Mouse (Mus musculus) neural tube, embryonic 11.5 days (tissue): ENCODE measurements around the gene Ogfrl1. TPM values are rescaled to one million over a fixed set of nuclear protein-coding genes. Genes with fewer than 3 reads are reported as not detected.

ENCODE experiments used
- ATAC-seq: fragments of 200-750 bp; cut with Nextera tagmentation; 2 replicates; pipeline ENCODE4 v1.8.0; 2017; ENCODE audit warnings: moderate number of reproducible peaks, mild to moderate bottlenecking, moderate TSS enrichment, moderate library complexity; ENCODE audit not compliant: insufficient read depth, low FRiP score, low TSS enrichment
- DNase-seq: peaks from one replicate; pipeline ENCODE4 v3.0.0-alpha.2; 2015; ENCODE audit warnings: low spot score
- H3K27ac ChIP-seq: fragments of 300-500 bp; sonication (generic); 2 replicates; pipeline ENCODE4 v1.5.1; 2014; ENCODE audit warnings: low read depth, mild to moderate bottlenecking, low read length
- H3K27me3 ChIP-seq: fragments of 300-500 bp; sonication (generic); 2 replicates; pipeline ENCODE4 v1.6.1; 2014; ENCODE audit warnings: mild to moderate bottlenecking, low read length, mixed read lengths; ENCODE audit not compliant: control insufficient read depth, insufficient read depth
- H3K36me3 ChIP-seq: fragments of 300-500 bp; sonication (generic); 2 replicates; pipeline ENCODE4 v1.6.1; 2014; ENCODE audit warnings: mild to moderate bottlenecking, low read length, moderate library complexity, mixed read lengths; ENCODE audit not compliant: control insufficient read depth, insufficient read depth
- H3K4me1 ChIP-seq: fragments of 300-500 bp; sonication (generic); 2 replicates; pipeline ENCODE4 v1.6.1; 2014; ENCODE audit warnings: low read length, mixed read lengths; ENCODE audit not compliant: control insufficient read depth, insufficient read depth
- H3K4me2 ChIP-seq: fragments of 300-500 bp; sonication (generic); 2 replicates; pipeline ENCODE4 v1.6.1; 2014; ENCODE audit warnings: low read depth, mild to moderate bottlenecking, moderate library complexity
- H3K4me3 ChIP-seq: fragments of 300-500 bp; sonication (generic); 2 replicates; pipeline ENCODE4 v1.5.1; 2014; ENCODE audit warnings: low read depth, low read length
- H3K9ac ChIP-seq: fragments of 300-500 bp; sonication (generic); 2 replicates; pipeline ENCODE4 v1.6.1; 2014; ENCODE audit warnings: mild to moderate bottlenecking, low read length
- H3K9me3 ChIP-seq: fragments of 300-500 bp; sonication (generic); 2 replicates; pipeline ENCODE4 v1.6.1; 2016; ENCODE audit warnings: low read length; ENCODE audit not compliant: control insufficient read depth
- WGBS: fragments of 180-500 bp; shearing (Covaris S2); extraction: QIAGEN DNeasy Blood & Tissue Kit; methylation state at CpG from one replicate; pipeline ENCODE4 v1.1.7; 2014; 5-methylcytosine and 5-hydroxymethylcytosine counted together
- polyA plus RNA-seq: library from polyadenylated mRNA; unstranded; fragments of >200 nt; fragmentation: Nextera tagmentation; extraction: Ambion mirVana; gene quantifications from 2 replicates; pipeline ENCODE4 v1.2.1, GENCODE M21; 2014

The Ogfrl1 gene
- 13.0 and 13.8 TPM in 2 replicates for polyA plus RNA-seq

- no peak for ATAC-seq
- WGBS, result 83% methylated on average over 4 of the region's 4 CpGs
- Histone ChIP-seq H3K27me3 (no peaks in the 10 kb centered on the region), H3K4me1 (no peaks in the 10 kb centered on the region), H3K36me3 (no peaks in the 10 kb centered on the region), H3K4me2 (no peak within 1 kb of the TSS), H3K27ac (no peak within 1 kb of the TSS), H3K9me3 (no peaks in the 10 kb centered on the region), H3K4me3 (no peak within 1 kb of the TSS), H3K9ac (no peak within 1 kb of the TSS)
- no peak for DNase-seq
Observed at GRCm38 (mm10) chr1:23397623-23398022, at the start of gene Ogfrl1. TSS of gene Ogfrl1 (minus strand) at chr1:23397772.

GRCm38 (mm10) chr1:23445736-23446424 lies 48.3 kb upstream of the Ogfrl1 start:
- no peak overlapping the region for H3K4me3 ChIP-seq
- WGBS, result 88% methylated on average over 5 of the region's 5 CpGs

DNA sequence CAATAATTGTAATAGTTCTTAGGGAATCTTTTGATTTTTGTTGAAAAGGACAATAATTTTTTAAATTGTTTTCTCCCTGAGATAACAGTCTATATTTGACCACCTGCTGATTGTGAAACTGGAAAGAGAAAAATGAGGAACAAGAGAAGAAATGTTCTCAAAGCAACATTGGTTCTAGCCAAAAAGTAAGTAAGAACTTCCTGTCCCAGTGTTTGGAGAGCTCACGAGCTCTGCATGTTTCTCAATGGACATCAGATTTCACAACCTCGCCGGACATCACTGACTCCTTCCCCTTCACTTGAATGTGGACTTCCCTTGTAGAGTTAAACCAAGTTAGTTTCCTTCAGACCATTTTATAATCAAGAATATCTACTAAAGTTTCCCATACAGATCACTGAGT lies 36.0 kb upstream of the Ogfrl1 start:
- Histone ChIP-seq H3K36me3 (no peaks in the 10 kb centered on the region), H3K27ac (no peak overlapping the region), H3K4me2 (no peak overlapping the region), H3K27me3 (no peaks in the 10 kb centered on the region), H3K9me3 (no peaks in the 10 kb centered on the region), H3K4me3 (no peak overlapping the region), H3K4me1 (no peaks in the 10 kb centered on the region), H3K9ac (no peak overlapping the region)
- ATAC-seq (no peak), DNase-seq (no peak)
- 93% methylated on average over 3 of the region's 3 CpGs for WGBS

More at GRCm38 (mm10) chr1:23445736-23446424, 48.3 kb upstream of the Ogfrl1 start:
- no peaks in the 10 kb centered on the region for H3K36me3 ChIP-seq
- H3K4me1 ChIP-seq, result no peaks in the 10 kb centered on the region
- no peak overlapping the region for H3K9ac ChIP-seq
- H3K4me2 ChIP-seq, result no peak overlapping the region
- no peak for DNase-seq
- no peaks in the 10 kb centered on the region for H3K9me3 ChIP-seq
- no peak overlapping the region for H3K27ac ChIP-seq
- ATAC-seq, result no peak
- H3K27me3 ChIP-seq, result no peaks in the 10 kb centered on the region

DNA sequence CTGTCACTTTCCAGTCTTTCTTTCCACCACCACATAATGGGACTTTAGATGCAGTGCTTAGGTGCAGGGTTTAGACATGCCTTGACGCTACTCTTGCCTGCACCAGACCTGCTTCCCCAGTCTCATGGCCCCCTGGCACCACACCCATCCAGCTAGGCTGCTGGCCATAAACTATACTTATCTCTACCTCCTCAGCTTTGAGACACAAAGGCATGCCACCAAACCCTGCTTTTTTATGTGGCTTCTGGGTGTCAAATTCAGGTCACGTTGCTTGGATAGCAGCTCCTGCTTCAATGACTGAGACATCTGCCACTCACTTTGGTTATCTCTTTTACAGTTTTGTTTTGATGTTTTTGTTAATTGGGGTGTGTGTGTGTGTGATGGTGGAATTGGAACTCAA lies 28.9 kb upstream of the Ogfrl1 start:
- no peak for ATAC-seq
- WGBS, result 79% methylated on average over 2 of the region's 2 CpGs

GRCm38 (mm10) chr1:23418941-23419340 lies 21.4 kb upstream of the Ogfrl1 start:
- Histone ChIP-seq H3K4me2 (no peak overlapping the region), H3K27ac (no peak overlapping the region), H3K27me3 (no peaks in the 10 kb centered on the region), H3K9me3 (no peaks in the 10 kb centered on the region), H3K4me3 (no peak overlapping the region), H3K9ac (no peak overlapping the region), H3K36me3 (no peaks in the 10 kb centered on the region), H3K4me1 (no peaks in the 10 kb centered on the region)
- no peak for ATAC-seq
- 86% methylated on average over 1 of the region's 1 CpGs for WGBS
- DNase-seq, result no peak

More for the DNA sequence above, 28.9 kb upstream of the Ogfrl1 start:
- Histone ChIP-seq H3K9me3 (no peaks in the 10 kb centered on the region), H3K4me3 (no peak overlapping the region), H3K27me3 (no peaks in the 10 kb centered on the region), H3K27ac (no peak overlapping the region), H3K36me3 (no peaks in the 10 kb centered on the region), H3K4me1 (no peaks in the 10 kb centered on the region), H3K4me2 (no peak overlapping the region), H3K9ac (no peak overlapping the region)
- no peak for DNase-seq

DNA sequence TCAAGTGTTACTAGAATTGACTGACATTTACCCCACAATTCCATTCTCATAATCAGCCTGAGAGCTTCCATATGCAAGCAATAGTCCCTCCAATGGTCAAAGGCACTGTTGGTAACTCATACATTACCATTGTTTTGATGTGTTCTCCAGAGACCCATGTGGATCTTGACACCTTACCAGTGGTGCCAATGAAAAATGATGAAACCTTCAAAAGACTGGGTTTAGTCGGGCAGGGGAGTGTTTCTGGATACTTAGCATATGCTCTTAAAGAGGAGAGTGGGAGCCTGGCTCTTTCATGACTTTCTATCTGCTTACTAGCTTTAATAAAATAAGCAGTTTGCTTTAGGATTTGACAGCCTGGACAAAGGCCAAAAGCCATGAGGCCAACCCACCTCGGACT lies 20.5 kb upstream of the Ogfrl1 start:
- Histone ChIP-seq H3K9me3 (no peaks in the 10 kb centered on the region), H3K9ac (no peak overlapping the region), H3K36me3 (no peaks in the 10 kb centered on the region), H3K4me1 (no peaks in the 10 kb centered on the region), H3K4me3 (no peak overlapping the region), H3K27ac (no peak overlapping the region), H3K27me3 (no peaks in the 10 kb centered on the region), H3K4me2 (no peak overlapping the region)
- 71% methylated on average over 2 of the region's 2 CpGs for WGBS
- ATAC-seq (no peak), DNase-seq (no peak)

DNA sequence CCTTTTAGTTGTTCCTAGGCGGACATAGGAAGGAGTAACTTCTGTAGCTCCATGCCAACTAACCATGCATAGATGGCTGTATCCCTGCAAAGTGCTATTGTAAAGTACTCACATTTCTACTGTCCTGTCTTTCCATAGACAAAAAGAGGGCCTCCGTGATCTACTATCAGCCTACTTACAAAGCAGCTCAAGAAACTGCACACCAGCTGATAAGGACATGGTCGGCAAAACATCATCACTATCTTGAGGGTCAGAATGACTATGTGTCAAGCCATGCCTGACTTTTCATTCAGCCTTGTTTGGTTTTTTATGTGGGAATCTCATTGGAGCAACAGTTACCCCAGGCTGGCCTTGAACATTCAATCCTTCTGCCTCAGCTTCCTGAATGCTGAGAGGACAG lies 20.0 kb upstream of the Ogfrl1 start:
- Histone ChIP-seq H3K27ac (no peak overlapping the region), H3K9ac (no peak overlapping the region), H3K36me3 (no peaks in the 10 kb centered on the region), H3K4me1 (no peaks in the 10 kb centered on the region), H3K9me3 (no peaks in the 10 kb centered on the region), H3K4me2 (no peak overlapping the region), H3K27me3 (no peaks in the 10 kb centered on the region), H3K4me3 (no peak overlapping the region)
- WGBS, result 88% methylated on average over 3 of the region's 3 CpGs
- no peak for DNase-seq
- no peak for ATAC-seq

- no peak overlapping the region for H3K27ac ChIP-seq
- H3K9me3 ChIP-seq, result no peaks in the 10 kb centered on the region
- no peak overlapping the region for H3K4me3 ChIP-seq
- no peaks in the 10 kb centered on the region for H3K27me3 ChIP-seq
- ATAC-seq, result no peak
- H3K36me3 ChIP-seq, result no peaks in the 10 kb centered on the region
- WGBS, result 92% methylated on average over 5 of the region's 5 CpGs
- H3K4me1 ChIP-seq, result no peaks in the 10 kb centered on the region
- no peak overlapping the region for H3K9ac ChIP-seq
- no peak for DNase-seq
- H3K4me2 ChIP-seq, result no peak overlapping the region
Observed at GRCm38 (mm10) chr1:23411533-23411932, 14.0 kb upstream of the Ogfrl1 start.

- no peak overlapping the region for H3K4me2 ChIP-seq
- no peak overlapping the region for H3K27ac ChIP-seq
- no peak for ATAC-seq
- no peak overlapping the region for H3K4me3 ChIP-seq
- no peaks in the 10 kb centered on the region for H3K4me1 ChIP-seq
- WGBS, result 84% methylated on average over 2 of the region's 2 CpGs
- DNase-seq, result no peak
- H3K27me3 ChIP-seq, result no peaks in the 10 kb centered on the region
- H3K36me3 ChIP-seq, result no peaks in the 10 kb centered on the region
- H3K9me3 ChIP-seq, result no peaks in the 10 kb centered on the region
- no peak overlapping the region for H3K9ac ChIP-seq
Observed at GRCm38 (mm10) chr1:23409960-23410359, 12.4 kb upstream of the Ogfrl1 start.
